Mouse (Mus musculus) ES-E14 (cell line): ENCODE data around the gene Zfp324. TPM values are rescaled to one million over a fixed set of nuclear protein-coding genes. Genes with fewer than 3 reads are reported as not detected.

Source experiments
- DNase-seq: peaks from one replicate; pipeline ENCODE4 v3.0.0-alpha.2; 2013; ENCODE audit warnings: low read depth, low spot score
- H3K27ac ChIP-seq: 2 replicates; pipeline ENCODE4 v1.5.1; 2012; ENCODE audit warnings: low read depth, mild to moderate bottlenecking, low read length, moderate library complexity, mixed read lengths; ENCODE audit not compliant: poor library complexity, insufficient read depth, severe bottlenecking
- H3K36me3 ChIP-seq: 2 replicates; pipeline ENCODE4 v1.6.1; 2012; ENCODE audit warnings: mild to moderate bottlenecking, low read length, moderate library complexity, mixed read lengths; ENCODE audit not compliant: control insufficient read depth, poor library complexity, insufficient read depth, severe bottlenecking
- H3K4me1 ChIP-seq, 2 experiments: fragments of 150-350 bp in 1 of 2; sonication (generic) in 1 of 2; 2 replicates each; pipeline ENCODE4 v1.6.1; 2012; ENCODE audit warnings: low read length in 2 of 2, mild to moderate bottlenecking in 1 of 2, mixed read lengths in 1 of 2; ENCODE audit not compliant: control insufficient read depth in 2 of 2, insufficient read depth in 2 of 2, poor library complexity in 1 of 2
- H3K4me3 ChIP-seq, 2 experiments: fragments of 150-350 bp in 1 of 2; sonication (generic) in 1 of 2; 2 replicates each; pipeline ENCODE4 v1.5.1; 2012; ENCODE audit warnings: low read length in 2 of 2, low read depth in 1 of 2, mild to moderate bottlenecking in 1 of 2, mixed read lengths in 1 of 2; ENCODE audit not compliant: insufficient read depth in 1 of 2, poor library complexity in 1 of 2, severe bottlenecking in 1 of 2
- H3K9ac ChIP-seq: 2 replicates; pipeline ENCODE4 v1.6.1; 2012; ENCODE audit warnings: low read depth, mild to moderate bottlenecking, low read length, mixed read lengths; ENCODE audit not compliant: poor library complexity, insufficient read depth, severe bottlenecking
- H3K9me3 ChIP-seq: fragments of 150-350 bp; sonication (generic); 2 replicates; pipeline ENCODE4 v1.6.1; 2012; ENCODE audit warnings: low read depth, mild to moderate bottlenecking, low read length; ENCODE audit not compliant: control insufficient read depth, insufficient read depth
- CHD2 ChIP-seq: IDR thresholded peaks from 2 replicates; pipeline ENCODE4 v1.6.1; 2014; ENCODE audit warnings: mild to moderate bottlenecking, low read depth, low read length, inconsistent platforms
- HCFC1 ChIP-seq: IDR thresholded peaks from 2 replicates; pipeline ENCODE4 v1.6.1; 2012; ENCODE audit warnings: low read length, inconsistent platforms, borderline replicate concordance; ENCODE audit not compliant: insufficient read depth
- MAFK ChIP-seq: IDR thresholded peaks from 2 replicates; pipeline ENCODE4 v1.6.1; 2014; ENCODE audit warnings: mild to moderate bottlenecking, low read depth, low read length, inconsistent platforms; ENCODE audit not compliant: insufficient read depth
- ZC3H11A ChIP-seq: IDR thresholded peaks from 2 replicates; pipeline ENCODE4 v1.6.1; 2012; ENCODE audit warnings: low read depth, mild to moderate bottlenecking, inconsistent platforms, low read length, borderline replicate concordance
- ZNF384 ChIP-seq: IDR thresholded peaks from 2 replicates; pipeline ENCODE4 v1.6.1; 2012; ENCODE audit warnings: low read depth, low read length, inconsistent platforms
- in situ Hi-C, 2 experiments: fragments of 600-800 bp; cut with MboI; formaldehyde crosslinking; loops; one replicate each; pipeline ENCODE4 v1.15.1; 2025; ENCODE audit warnings: low sequenced_read_pairs in 2 of 2, inconsistent platforms in 1 of 2; ENCODE audit not compliant: unreplicated experiment in 2 of 2
- total RNA-seq: library from RNA; depleted of rRNA; stranded (reverse); fragments of 300-350 nt; gene quantifications from 2 replicates; pipeline ENCODE4 v1.2.3, GENCODE M21; 2012

Zfp324 gene
- total RNA-seq, 1 experiment = 5.6 TPM

DNA sequence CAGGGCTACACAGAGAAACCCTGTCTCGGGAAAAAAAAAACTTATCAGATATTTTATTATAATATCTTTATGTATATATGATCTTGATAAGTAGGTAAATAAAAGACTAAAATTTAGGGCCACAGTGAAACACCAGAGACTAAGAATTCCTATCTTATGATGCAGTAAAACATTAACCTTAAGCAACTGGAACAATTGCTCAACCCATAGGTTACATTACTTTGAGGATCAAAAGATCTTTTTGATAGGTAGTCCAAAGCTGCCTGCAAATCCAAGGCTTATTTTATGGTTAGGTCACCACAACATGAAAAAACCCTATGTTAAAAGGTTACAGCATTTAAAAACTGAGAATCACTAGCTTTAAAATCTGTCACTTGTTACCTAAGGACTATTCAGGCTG is 35.9 kb downstream of the Zfp324 start:
- Histone ChIP-seq H3K36me3 (no peaks in the 10 kb centered on the region; the same call in 1 of the 2 replicates), H3K4me1 (peaks cover 0 to 4% of the 10 kb centered on the region in 2 experiments; a peak in 1 of 4 replicates), H3K4me3 (no peak overlapping the region), H3K27ac (no peak overlapping the region), H3K9ac (no peak overlapping the region), H3K9me3 (no peaks in the 10 kb centered on the region)
- DNase-seq = no peak
- in situ Hi-C loops = no loop called here
- TF ChIP-seq MAFK (no peak), ZC3H11A (no peak), HCFC1 (no peak), CHD2 (no peak), ZNF384 (no peak)

DNA sequence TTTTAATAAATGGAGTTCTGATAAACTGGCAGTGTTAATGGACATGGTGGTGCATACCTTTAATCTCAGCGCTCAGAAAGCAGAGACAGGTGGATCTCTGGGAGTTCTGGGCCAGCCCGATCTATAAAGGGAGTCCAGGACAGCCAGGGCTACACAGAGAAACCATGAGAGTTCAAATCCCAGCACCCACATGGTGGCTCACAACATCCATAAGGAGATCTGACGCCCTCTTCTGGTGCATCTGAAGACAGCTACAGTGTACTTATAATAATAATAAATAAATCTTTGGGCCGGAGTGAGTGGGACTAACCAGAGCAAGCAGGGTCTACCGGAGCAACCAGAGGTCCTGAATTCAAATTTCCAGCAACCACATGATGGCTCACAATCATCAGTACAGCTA is 37.7 kb downstream of the Zfp324 start:
- Histone ChIP-seq H3K27ac (no peak overlapping the region), H3K4me1 (peaks cover 0 to 7% of the 10 kb centered on the region in 2 experiments; a peak in 1 of 4 replicates), H3K9me3 (no peaks in the 10 kb centered on the region), H3K9ac (no peak overlapping the region), H3K4me3 (no peak overlapping the region), H3K36me3 (no peaks in the 10 kb centered on the region; the same call in 1 of the 2 replicates)
- in situ Hi-C loops = no loop called here
- TF ChIP-seq ZC3H11A = no peak
- no peak for DNase-seq

- in situ Hi-C loops = no loop called here
- H3K9me3 ChIP-seq = no peaks in the 10 kb centered on the region
- no peak for DNase-seq
- no peak for TF ChIP-seq CHD2
- TF ChIP-seq ZNF384 = no peak
- TF ChIP-seq MAFK = no peak
- TF ChIP-seq ZC3H11A = no peak
- no peak for TF ChIP-seq HCFC1
- peak overlapping the region; percentile 22; the same call in 1 of the 2 replicates for H3K27ac ChIP-seq
- H3K9ac ChIP-seq = peak overlapping the region; percentile 61
- no peaks in the 10 kb centered on the region; the same call in 1 of the 2 replicates for H3K36me3 ChIP-seq
- peaks cover 0 to 7% of the 10 kb centered on the region in 2 experiments; a peak in 1 of 4 replicates for H3K4me1 ChIP-seq
- H3K4me3 ChIP-seq = peak overlapping the region; percentile 63 to 78
These were observed 40.4 kb downstream of the Zfp324 start for GRCm38 (mm10) chr7:13006011-13006410.

- in situ Hi-C loops = no loop called here
- Histone ChIP-seq H3K9ac (peak overlapping the region; percentile 61), H3K4me3 (peak overlapping the region; percentile 63 to 78)
These were observed 40.9 kb downstream of the Zfp324 start for GRCm38 (mm10) chr7:13006531-13006930.

More at GRCm38 (mm10) chr7:13006531-13006930, 40.9 kb downstream of the Zfp324 start:
- DNase-seq = no peak
- H3K4me1 ChIP-seq = peaks cover 0 to 7% of the 10 kb centered on the region in 2 experiments; a peak in 2 of 4 replicates
- TF ChIP-seq ZC3H11A = no peak
- no peak for TF ChIP-seq ZNF384
- H3K36me3 ChIP-seq = no peaks in the 10 kb centered on the region; the same call in 1 of the 2 replicates
- H3K9me3 ChIP-seq = no peaks in the 10 kb centered on the region
- peak overlapping the region; percentile 22; the same call in 1 of the 2 replicates for H3K27ac ChIP-seq
